Mouse (Mus musculus) NIH3T3 (cell line): ENCODE measurements at regions not wholly inside any gene's neighbourhood (a gene's known extent, or its start where the extent isn't known, plus 50 kb on each side); places are given as distances from the start of the nearest gene placed in this dataset.

Experiments
- DNase-seq: peaks from one replicate; pipeline ENCODE4 v3.0.0-alpha.2; 2012; ENCODE audit warnings: low read depth

DNA sequence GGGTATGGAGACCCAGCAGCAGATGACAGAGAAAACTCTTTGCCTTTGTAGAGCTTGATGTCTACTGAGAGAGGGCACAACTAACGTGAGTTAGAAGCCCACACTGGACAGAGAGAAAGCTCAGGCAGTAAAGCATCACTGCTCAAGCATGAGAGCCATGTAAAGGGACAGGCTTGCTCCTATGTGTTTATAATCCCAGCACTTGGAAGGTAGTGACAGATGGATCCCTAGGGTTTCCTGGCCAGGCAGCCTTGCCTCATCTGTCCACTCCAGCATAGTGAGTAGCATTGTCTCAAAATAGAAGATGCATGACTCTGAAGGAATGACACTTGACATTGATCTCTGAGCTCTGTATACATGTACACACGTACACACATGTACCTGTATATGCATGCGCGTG, 55.9 kb upstream of the Cnksr3 start:
- no peak for DNase-seq

DNA sequence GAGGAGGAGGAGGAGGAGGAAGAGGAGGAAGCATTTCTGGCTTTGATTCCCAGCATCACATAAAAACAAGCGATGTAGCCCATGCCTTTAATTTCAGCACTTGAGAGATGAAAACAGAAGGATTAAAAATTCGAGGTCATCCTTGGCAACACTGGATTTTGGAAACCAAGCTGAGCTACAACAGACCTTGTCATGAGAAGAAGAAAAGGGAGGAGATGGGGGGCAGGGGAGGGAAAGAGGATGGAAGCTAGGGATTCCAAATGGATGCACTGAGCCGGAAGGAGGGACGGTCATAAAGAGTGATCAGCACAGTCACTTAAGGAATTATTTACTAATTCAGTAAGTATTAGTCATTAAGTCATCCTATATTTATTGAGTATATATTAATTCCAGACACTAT, 55.1 kb upstream of the Cnksr3 start:
- no peak for DNase-seq

DNA sequence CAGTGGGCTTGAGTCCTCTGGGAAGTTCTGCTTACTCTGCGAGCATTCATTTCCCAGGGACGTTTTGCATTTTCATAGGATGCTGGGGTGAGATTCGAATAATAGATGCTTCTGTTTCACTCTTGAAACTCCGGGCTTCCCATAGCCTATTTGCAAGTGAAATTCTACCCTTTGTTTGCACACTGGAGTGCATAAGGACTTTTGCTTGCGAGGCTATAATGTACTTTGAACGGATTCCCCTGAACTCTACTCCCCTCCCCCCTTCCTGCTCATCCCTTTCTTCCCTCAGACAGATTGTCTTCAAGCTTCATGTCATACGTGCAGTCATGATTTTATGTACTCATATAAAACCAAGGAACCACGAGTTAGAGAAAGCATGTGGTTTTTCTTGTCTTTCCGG, 53.4 kb upstream of the Cnksr3 start:
- DNase-seq = no peak

DNA sequence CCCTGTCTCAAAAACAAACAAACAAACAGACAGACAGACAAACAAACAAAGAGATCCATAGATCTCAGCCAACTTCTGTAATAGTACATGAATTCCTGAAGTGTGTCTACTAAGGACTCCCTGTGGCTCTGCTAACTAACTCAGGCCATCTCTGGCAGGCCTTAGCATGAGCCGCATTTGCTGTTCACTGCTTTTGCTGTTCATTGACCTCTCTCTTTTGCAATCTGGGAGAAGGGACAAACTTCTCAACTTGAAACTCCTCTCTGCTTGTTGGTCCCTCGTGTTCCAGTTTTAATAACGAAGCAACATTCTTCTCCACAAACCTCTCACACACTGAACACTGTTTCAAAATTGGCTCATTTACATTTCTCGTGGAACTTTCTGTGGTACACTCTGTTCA, 52.7 kb upstream of the Cnksr3 start:
- DNase-seq = no peak
